Mouse (Mus musculus): ENCODE results near the gene Glyat. TPM values are rescaled to one million over a fixed set of nuclear protein-coding genes. Genes with fewer than 3 reads are reported as not detected.

Glyat gene
- polyA plus RNA-seq, 1 experiment from 2014 or later = not detected

GRCm38 (mm10) chr19:12685231-12685630, 52.1 kb downstream of the Glyat start:
- H3K4me3 ChIP-seq (ENCODE audit: low read depth, low read length) = no peak overlapping the region
- ATAC-seq (ENCODE audit: low FRiP score, low TSS enrichment) (no peak), DNase-seq (ENCODE audit: low spot score) (no peak)
- H3K4me2 ChIP-seq (replicated peaks; ENCODE audit: low read depth) = no peak overlapping the region
- no peaks in the 10 kb centered on the region for H3K9me3 ChIP-seq (ENCODE audit: control insufficient read depth, low read length)
- H3K4me1 ChIP-seq (replicated peaks; ENCODE audit: control insufficient read depth, insufficient read depth) = no peaks in the 10 kb centered on the region
- H3K27ac ChIP-seq (replicated peaks) = no peak overlapping the region
- H3K36me3 ChIP-seq (ENCODE audit: control insufficient read depth, insufficient read depth, low read length) = no peaks in the 10 kb centered on the region
- no peak for TF ChIP-seq CTCF (IDR thresholded peaks at IDR 0.05; ENCODE audit: low read depth)
- no peak for TF ChIP-seq EP300 (optimal IDR thresholded peaks at IDR 0.05)
- no peak overlapping the region for H3K9ac ChIP-seq (ENCODE audit: low read length)
- H3K27me3 ChIP-seq (ENCODE audit: control insufficient read depth, insufficient read depth, low read length) = no peaks in the 10 kb centered on the region

GRCm38 (mm10) chr19:12695590-12695989, 62.5 kb downstream of the Glyat start, which contains the start of gene Keg1:
Keg1 (plus strand) TSS chr19:12695786.
- no peak within 1 kb of the TSS for H3K4me3 ChIP-seq (ENCODE audit: low read depth, low read length)
- TF ChIP-seq EP300 (optimal IDR thresholded peaks at IDR 0.05) = no peak
- no peak for TF ChIP-seq CTCF (IDR thresholded peaks at IDR 0.05; ENCODE audit: low read depth)
- H3K27ac ChIP-seq (replicated peaks) = no peak within 1 kb of the TSS
- no peak for ATAC-seq (ENCODE audit: low FRiP score, low TSS enrichment)
- no peaks in the 10 kb centered on the region for H3K9me3 ChIP-seq (ENCODE audit: control insufficient read depth, low read length)
- H3K4me2 ChIP-seq (replicated peaks; ENCODE audit: low read depth) = no peak within 1 kb of the TSS
- 48% methylated on average over 3 of the region's 3 CpGs for WGBS
- H3K9ac ChIP-seq (ENCODE audit: low read length) = no peak within 1 kb of the TSS
- no peaks in the 10 kb centered on the region for H3K36me3 ChIP-seq (ENCODE audit: control insufficient read depth, insufficient read depth, low read length)
- H3K27me3 ChIP-seq (ENCODE audit: control insufficient read depth, insufficient read depth, low read length) = no peaks in the 10 kb centered on the region
- no peaks in the 10 kb centered on the region for H3K4me1 ChIP-seq (replicated peaks; ENCODE audit: control insufficient read depth, insufficient read depth)
- DNase-seq (ENCODE audit: low spot score) = no peak

- no peak for DNase-seq (ENCODE audit: low spot score)
- Histone ChIP-seq H3K4me3 (ENCODE audit: low read depth, low read length) (no peak overlapping the region), H3K9ac (ENCODE audit: low read length) (no peak overlapping the region), H3K36me3 (ENCODE audit: control insufficient read depth, insufficient read depth, low read length) (no peaks in the 10 kb centered on the region), H3K4me2 (replicated peaks; ENCODE audit: low read depth) (no peak overlapping the region), H3K27me3 (ENCODE audit: control insufficient read depth, insufficient read depth, low read length) (no peaks in the 10 kb centered on the region), H3K27ac (replicated peaks) (no peak overlapping the region), H3K4me1 (replicated peaks; ENCODE audit: control insufficient read depth, insufficient read depth) (no peaks in the 10 kb centered on the region), H3K9me3 (ENCODE audit: control insufficient read depth, low read length) (no peaks in the 10 kb centered on the region)
- TF ChIP-seq CTCF (IDR thresholded peaks at IDR 0.05; ENCODE audit: low read depth) (no peak), EP300 (optimal IDR thresholded peaks at IDR 0.05) (no peak)
- no peak for ATAC-seq (ENCODE audit: low FRiP score, low TSS enrichment)
Measured at GRCm38 (mm10) chr19:12696221-12696620, 63.1 kb downstream of the Glyat start.

Other genes starting within 250 kb of the Glyat start
- not detected in 2 replicates for gene Olfr1440, start 246.0 kb upstream of the Glyat start, polyA plus RNA-seq (2015; fragmentation: Nextera tagmentation; extraction: Ambion mirVana)
- not detected in 2 replicates for gene Olfr1441, start 215.9 kb upstream of the Glyat start, polyA plus RNA-seq (2015; fragmentation: Nextera tagmentation; extraction: Ambion mirVana)
- not detected in 2 replicates for gene Pfpl, start 205.4 kb upstream of the Glyat start, polyA plus RNA-seq (2015; fragmentation: Nextera tagmentation; extraction: Ambion mirVana)
- 0.71 and 0.84 TPM in 2 replicates for gene Mpeg1, start 172.5 kb upstream of the Glyat start, polyA plus RNA-seq (2015; fragmentation: Nextera tagmentation; extraction: Ambion mirVana)
- 6.2 and 7.1 TPM in 2 replicates for gene Dtx4, start 131.9 kb upstream of the Glyat start, polyA plus RNA-seq (2015; fragmentation: Nextera tagmentation; extraction: Ambion mirVana)
- 8.2 TPM in 2 replicates for gene Fam111a, start 87.6 kb upstream of the Glyat start, polyA plus RNA-seq (2015; fragmentation: Nextera tagmentation; extraction: Ambion mirVana)
- 1.2 and 1.5 TPM in 2 replicates for gene Gm4952, start 33.3 kb upstream of the Glyat start, polyA plus RNA-seq (2015; fragmentation: Nextera tagmentation; extraction: Ambion mirVana)
- not detected in 2 replicates for gene Olfr1442, start 37.1 kb downstream of the Glyat start, polyA plus RNA-seq (2015; fragmentation: Nextera tagmentation; extraction: Ambion mirVana)
- not detected in 2 replicates for gene Olfr1443, start 44.8 kb downstream of the Glyat start, polyA plus RNA-seq (2015; fragmentation: Nextera tagmentation; extraction: Ambion mirVana)
- gene Keg1, start 62.5 kb downstream of the Glyat start, polyA plus RNA-seq (2015; fragmentation: Nextera tagmentation; extraction: Ambion mirVana) = not detected in 2 replicates
- 0.55 and 0.61 TPM in 2 replicates for gene Cntf, start 132.3 kb downstream of the Glyat start, polyA plus RNA-seq (2015; fragmentation: Nextera tagmentation; extraction: Ambion mirVana)
- gene Zfp91, start 162.8 kb downstream of the Glyat start, polyA plus RNA-seq (2015; fragmentation: Nextera tagmentation; extraction: Ambion mirVana) = 8.6 and 8.9 TPM in 2 replicates
- gene Lpxn, start 162.9 kb downstream of the Glyat start, polyA plus RNA-seq (2015; fragmentation: Nextera tagmentation; extraction: Ambion mirVana) = 1.5 and 1.7 TPM in 2 replicates
- gene Gm5244, start 213.4 kb downstream of the Glyat start, polyA plus RNA-seq (2015; fragmentation: Nextera tagmentation; extraction: Ambion mirVana) = not detected in 2 replicates
- gene Olfr1444, start 224.0 kb downstream of the Glyat start, polyA plus RNA-seq (2015; fragmentation: Nextera tagmentation; extraction: Ambion mirVana) = not detected in 2 replicates

Measured in stomach, postnatal 0 days (tissue).